Comparison of ENCODE assay signal across 12 mouse cellular contexts in genomic region chr8:105025050-105025449, GRCm38 (mm10). TPM values are rescaled to one million over a fixed set of nuclear protein-coding genes. Genes with fewer than 3 reads are reported as not detected.
DNase-seq lines count a peak whose midpoint lies in the region; ATAC-seq and TF ChIP-seq lines count a peak whose summit lies in the region.
"Had no signal": no experiment of that assay in that cellular context is flagged by ENCODE, and none has a peak within 500 bp of the region (broad histone marks: within the 10 kb centered on the region; RNA-seq: fewer than 3 reads in every experiment).

No protein-coding gene starts in this region.

- no peaks in the 10 kb centered on the region for H3K36me3 ChIP-seq in ES-Bruce4 (ENCODE audit: control insufficient read depth, insufficient read depth, low read length, poor library complexity, severe bottlenecking)
- no peaks in the 10 kb centered on the region for H3K36me3 ChIP-seq in limb, embryonic 11.5 days (ENCODE audit: control insufficient read depth, insufficient read depth, low read length)
- H3K36me3 ChIP-seq: midbrain, embryonic 12.5 days had no signal

- no peaks in the 10 kb centered on the region for H3K9me3 ChIP-seq in ES-Bruce4 (replicated peaks; ENCODE audit: control insufficient read depth, insufficient read depth, low read length, poor library complexity, severe bottlenecking)
- H3K9me3 ChIP-seq in limb, embryonic 11.5 days (ENCODE audit: control insufficient read depth, low read length), result no peaks in the 10 kb centered on the region
- H3K9me3 ChIP-seq: midbrain, embryonic 12.5 days had no signal

- no peaks in the 10 kb centered on the region for H3K27me3 ChIP-seq in ES-Bruce4 (ENCODE audit: control insufficient read depth, insufficient read depth, low read length, poor library complexity, severe bottlenecking)
- H3K27me3 ChIP-seq in limb, embryonic 11.5 days (ENCODE audit: control insufficient read depth, insufficient read depth, low read length), result no peaks in the 10 kb centered on the region
- H3K27me3 ChIP-seq: midbrain, embryonic 12.5 days had no signal

- no peak overlapping the region for H3K27ac ChIP-seq in layer of hippocampus, adult 2 months
- H3K27ac ChIP-seq in ES-Bruce4 (ENCODE audit: insufficient read depth, low read length), result no peak overlapping the region
- H3K27ac ChIP-seq in limb, embryonic 11.5 days (replicated peaks; ENCODE audit: low read depth, low read length), result no peak overlapping the region
- H3K27ac ChIP-seq: midbrain, embryonic 12.5 days had no signal

- TF ChIP-seq EP300 in ES-Bruce4 (IDR thresholded peaks at IDR 0.05; ENCODE audit: insufficient read depth, low read depth, low read length), result no peak

- no peak for TF ChIP-seq POLR2A in ES-Bruce4 (IDR thresholded peaks at IDR 0.05; ENCODE audit: insufficient read depth, low read length)

- no peak overlapping the region for H3K4me3 ChIP-seq in layer of hippocampus, adult 2 months
- H3K4me3 ChIP-seq in ES-Bruce4 (ENCODE audit: low read depth, low read length), result no peak overlapping the region
- no peak overlapping the region for H3K4me3 ChIP-seq in limb, embryonic 11.5 days (ENCODE audit: low read depth, low read length)
- H3K4me3 ChIP-seq: midbrain, embryonic 12.5 days had no signal

- no peak for ATAC-seq in limb, embryonic 11.5 days (ENCODE audit: insufficient number of reproducible peaks, low FRiP score, low TSS enrichment, low read depth)

- no peaks in the 10 kb centered on the region for H3K4me1 ChIP-seq in ES-Bruce4 (ENCODE audit: control insufficient read depth, insufficient read depth, low read length)
- no peaks in the 10 kb centered on the region for H3K4me1 ChIP-seq in limb, embryonic 11.5 days (ENCODE audit: control insufficient read depth, insufficient read depth, low read length)
- H3K4me1 ChIP-seq: midbrain, embryonic 12.5 days had no signal

- TF ChIP-seq CTCF in layer of hippocampus, adult 2 months (conservative IDR thresholded peaks at IDR 0.05), result peak; percentile 45
- TF ChIP-seq CTCF in ES-Bruce4 (IDR thresholded peaks at IDR 0.05; ENCODE audit: low read depth, low read length), result peak; percentile 57

- no peak overlapping the region for H3K4me2 ChIP-seq in limb, embryonic 11.5 days (ENCODE audit: low read depth, severe bottlenecking)
- H3K4me2 ChIP-seq: midbrain, embryonic 12.5 days had no signal

- WGBS in limb, embryonic 11.5 days, result 72% methylated on average over 2 of the region's 2 CpGs

- H3K9ac ChIP-seq in ES-Bruce4 (ENCODE audit: low read depth, poor library complexity, severe bottlenecking), result no peak overlapping the region
- no peak overlapping the region for H3K9ac ChIP-seq in limb, embryonic 11.5 days (ENCODE audit: low read length)
- H3K9ac ChIP-seq: midbrain, embryonic 12.5 days had no signal

- DNase-seq in layer of hippocampus, adult 2 months (ENCODE audit: low spot score in 2 of 2), result no peak
- DNase-seq in layer of hippocampus, postnatal 36 days, result no peak
- DNase-seq in WW6 (ENCODE audit: low read depth, low spot score), result peak; percentile 34
- DNase-seq in limb, embryonic 11.5 days (ENCODE audit: low spot score), result peak; percentile 21
- DNase-seq in frontal cortex, postnatal 25 days (ENCODE audit: low spot score in 2 of 2), result no peak
- no peak for DNase-seq in layer of hippocampus, adult 9-11 months
- DNase-seq in spleen, postnatal 4 days (ENCODE audit: low spot score in 2 of 2), result no peak
- DNase-seq: right cerebral cortex, postnatal 4 days had no signal

RNA-seq across cellular contexts. Expression of gene Ces3a, which starts 23.4 kb away (rescaled TPM):
- total RNA-seq in layer of hippocampus, adult 2 months (2021), result not detected
- total RNA-seq in layer of hippocampus, postnatal 36 days (2021), result not detected
- polyA plus RNA-seq in ES-Bruce4 (2011; ENCODE audit: insufficient read depth, insufficient read length, low read depth, missing spikeins), result not detected in 2 replicates
- not detected in 2 replicates for polyA plus RNA-seq in limb, embryonic 11.5 days (2014; fragmentation: Nextera tagmentation; extraction: Ambion mirVana)
- polyA plus RNA-seq: large intestine, adult 2 months; midbrain, embryonic 12.5 days had no signal

RNA-seq across cellular contexts. Expression of gene Ces2h, which starts 24.4 kb away (rescaled TPM):
- not detected for total RNA-seq in layer of hippocampus, adult 2 months (2021)
- total RNA-seq in layer of hippocampus, postnatal 36 days (2021), result not detected
- not detected in 2 replicates for polyA plus RNA-seq in ES-Bruce4 (2011; ENCODE audit: insufficient read depth, insufficient read length, low read depth, missing spikeins)
- not detected in 2 replicates for polyA plus RNA-seq in limb, embryonic 11.5 days (2014; fragmentation: Nextera tagmentation; extraction: Ambion mirVana)
- total RNA-seq: gastrocnemius, postnatal 4 days had no signal
- polyA plus RNA-seq: midbrain, embryonic 12.5 days had no signal

RNA-seq across cellular contexts. Expression of gene Ces3b, which starts 58.5 kb away (rescaled TPM):
- not detected for total RNA-seq in layer of hippocampus, adult 2 months (2021)
- total RNA-seq in layer of hippocampus, postnatal 36 days (2021), result not detected
- polyA plus RNA-seq in ES-Bruce4 (2011; ENCODE audit: insufficient read depth, insufficient read length, low read depth, missing spikeins), result not detected in 2 replicates
- not detected in 2 replicates for polyA plus RNA-seq in limb, embryonic 11.5 days (2014; fragmentation: Nextera tagmentation; extraction: Ambion mirVana)
- total RNA-seq: gastrocnemius, postnatal 4 days had no signal
- polyA plus RNA-seq: large intestine, adult 2 months; midbrain, embryonic 12.5 days had no signal

Comparison
In these comparisons a context has a peak if more than half of its experiments do, and no peak if none do; other contexts are left out.
1. DNase-seq: peak in WW6 (single experiment) and limb, embryonic 11.5 days (single experiment); none in layer of hippocampus, adult 2 months (0 of 2), layer of hippocampus, postnatal 36 days (0 of 2), frontal cortex, postnatal 25 days (0 of 2), layer of hippocampus, adult 9-11 months (single experiment) and spleen, postnatal 4 days (0 of 2).